Mouse (Mus musculus) gastrocnemius, postnatal 10 days (tissue): ENCODE data around the gene Ntn4. TPM values are rescaled to one million over a fixed set of nuclear protein-coding genes. Genes with fewer than 3 reads are reported as not detected.

Source experiments
- DNase-seq: peaks from one replicate; pipeline ENCODE4 v3.0.0; 2021; ENCODE audit warnings: mixed read lengths
- total RNA-seq, 2 experiments: library from RNA; stranded (reverse); gene quantifications; 2 replicates each; pipeline ENCODE4 v1.2.3; 2021

Ntn4 gene
- total RNA-seq, 2 experiments from 2014 or later, result 10.3 to 12.3 TPM

DNA sequence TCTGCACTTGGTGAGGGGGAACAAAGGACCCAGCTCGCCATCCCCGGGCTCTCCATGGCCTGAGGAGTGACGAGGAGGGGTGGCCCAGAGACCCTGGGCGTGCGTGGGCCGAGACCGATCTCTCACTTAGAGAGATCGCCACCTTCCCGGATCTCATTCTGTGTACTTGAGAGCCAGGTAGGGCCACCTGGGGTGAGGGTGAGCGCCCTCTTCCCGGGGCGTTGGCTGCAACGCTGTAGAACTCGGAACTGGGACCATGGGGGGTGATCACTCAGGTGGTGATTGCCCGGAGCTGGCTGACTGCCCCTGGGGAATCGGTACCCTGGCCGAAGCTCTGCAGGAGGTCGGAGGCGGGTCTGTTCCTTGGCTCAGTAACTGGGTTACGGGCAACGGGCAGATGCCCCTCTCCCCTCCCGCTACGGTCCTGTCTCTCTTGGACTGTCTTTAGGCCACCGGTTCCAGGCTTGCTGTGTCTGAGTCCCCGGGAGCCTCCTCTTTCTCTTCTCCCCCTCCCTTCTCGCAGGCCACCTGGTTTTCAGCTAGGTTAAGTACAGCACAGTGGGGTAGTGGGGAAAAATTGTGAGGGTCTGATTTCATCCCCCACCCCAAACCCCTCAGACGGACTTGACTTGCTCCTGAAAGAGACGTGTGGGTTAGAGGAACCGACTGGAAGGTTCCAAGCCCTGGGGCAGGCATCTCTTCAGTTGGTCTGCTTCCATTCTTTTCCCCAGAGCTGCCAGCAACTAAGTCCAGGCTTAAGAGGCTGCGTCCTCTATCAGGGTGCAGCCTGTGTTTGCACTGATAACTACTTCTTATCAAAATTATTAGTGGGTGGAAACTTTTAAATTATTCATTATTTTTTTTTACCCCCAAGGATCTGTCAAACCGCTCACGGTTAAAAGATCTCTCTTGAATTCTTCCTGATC, 1.6 kb downstream of the Ntn4 start:
- DNase-seq, result peak; percentile 23

DNA sequence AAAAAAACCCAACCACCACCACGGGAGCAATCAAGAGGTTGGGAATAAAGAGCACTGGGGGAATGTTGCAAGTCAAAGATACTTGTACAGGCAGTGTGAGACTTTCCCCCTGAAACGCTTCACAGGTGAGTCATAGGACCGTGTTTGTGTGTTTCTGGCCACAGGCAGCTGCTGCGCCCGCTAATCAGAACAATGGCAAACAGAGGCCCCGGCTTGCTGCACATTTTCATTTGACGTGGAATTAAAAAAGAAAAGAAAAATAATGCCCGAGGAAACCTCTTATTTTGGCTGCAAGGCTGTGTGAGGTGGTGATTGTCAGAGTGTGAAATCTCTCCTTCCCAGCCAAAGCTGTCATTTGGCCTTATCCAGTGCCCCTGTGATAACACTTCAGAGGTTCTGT, 2.4 kb downstream of the Ntn4 start:
- no peak for DNase-seq

GRCm38 (mm10) chr10:93644451-93644941, 4.0 kb downstream of the Ntn4 start:
- DNase-seq, result peak; percentile 16

DNA sequence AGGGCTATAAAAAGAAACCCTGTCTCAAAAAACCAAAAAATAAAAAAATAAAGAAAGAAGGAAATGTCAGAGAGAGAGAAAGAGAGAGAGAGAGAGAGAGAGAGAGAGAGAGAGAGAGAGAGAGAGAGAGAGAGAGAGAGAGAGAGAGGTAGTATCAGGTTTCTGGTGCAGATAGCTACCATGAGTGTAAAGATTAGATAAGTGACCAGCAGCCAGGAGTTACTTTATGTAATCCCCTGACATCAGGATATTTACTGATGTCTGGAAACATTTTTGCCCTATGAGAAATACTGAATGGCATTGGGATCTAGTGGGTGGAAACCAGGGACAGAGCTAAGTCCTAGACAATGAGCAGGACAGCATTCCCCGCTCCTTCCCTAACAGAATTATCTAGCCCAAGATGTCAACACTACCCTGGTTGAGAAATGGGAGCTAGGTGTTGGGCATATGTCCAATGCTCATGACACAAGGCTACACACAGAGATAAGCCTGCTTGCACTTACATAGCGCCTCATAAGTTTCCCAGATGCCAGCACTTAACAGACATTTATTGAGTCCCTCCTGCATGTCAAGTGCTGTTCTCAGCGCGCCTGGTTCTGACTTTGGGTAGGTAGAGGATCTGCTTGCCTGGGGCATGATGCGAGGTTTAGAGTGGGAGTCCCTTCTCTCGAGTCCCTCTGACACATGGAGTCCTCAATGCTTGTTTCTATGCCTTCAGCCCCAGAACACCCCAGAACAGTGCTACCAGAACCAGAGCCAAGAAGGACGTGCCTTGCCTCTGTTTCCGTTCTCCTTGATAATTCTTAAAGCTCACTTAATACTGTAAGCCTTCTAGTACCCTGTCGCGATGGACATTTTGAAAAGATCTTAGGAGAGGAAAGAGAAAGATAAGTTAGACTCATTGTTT, 7.4 kb downstream of the Ntn4 start:
- DNase-seq, result no peak

DNA sequence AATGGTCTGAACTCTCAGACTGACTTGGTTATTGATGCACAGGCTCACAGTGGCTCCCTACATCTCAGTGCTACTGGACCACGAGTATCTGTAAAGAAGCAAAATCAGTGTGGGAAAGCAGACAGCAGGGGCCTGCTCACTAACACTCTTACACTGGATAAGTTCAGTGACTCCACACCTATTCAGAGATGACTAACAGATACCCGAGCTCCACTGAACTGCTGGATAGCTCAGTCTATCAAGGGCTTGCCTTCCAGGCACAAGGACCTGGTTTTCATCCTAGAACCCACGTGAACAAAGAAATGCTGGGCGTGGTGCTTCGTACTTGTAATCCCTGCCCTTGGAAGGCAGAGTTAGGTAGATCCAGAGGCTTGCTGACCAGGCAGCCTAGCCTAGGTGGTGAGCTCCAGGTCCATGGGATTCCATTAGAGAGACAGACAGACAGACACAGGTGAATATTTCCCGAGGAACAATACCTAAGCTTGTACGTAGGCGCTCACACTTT, 8.2 kb downstream of the Ntn4 start:
- no peak for DNase-seq

GRCm38 (mm10) chr10:93649127-93649526, 8.6 kb downstream of the Ntn4 start:
- DNase-seq, result no peak

DNA sequence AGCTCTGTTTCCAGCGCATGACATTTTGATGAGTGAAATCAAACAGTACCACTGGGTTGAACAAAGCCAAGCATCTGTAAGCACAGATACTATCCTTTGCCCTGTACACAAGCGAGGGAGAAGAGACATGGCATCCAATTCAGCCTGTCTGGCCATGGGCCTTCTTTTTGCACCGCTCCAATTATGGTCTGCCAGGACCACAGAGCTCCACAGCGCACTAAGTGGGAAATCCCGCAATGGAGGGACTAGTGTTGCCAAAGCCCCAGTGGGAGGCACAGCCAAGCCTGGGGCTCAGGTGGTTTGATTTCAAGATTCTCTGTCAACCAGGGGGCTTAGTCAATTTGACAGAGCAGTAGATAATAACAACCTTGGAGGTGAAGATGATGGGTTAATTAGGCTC, 9.1 kb downstream of the Ntn4 start:
- no peak for DNase-seq

- no peak for DNase-seq
Observed at GRCm38 (mm10) chr10:93653322-93653721, 12.8 kb downstream of the Ntn4 start.

DNA sequence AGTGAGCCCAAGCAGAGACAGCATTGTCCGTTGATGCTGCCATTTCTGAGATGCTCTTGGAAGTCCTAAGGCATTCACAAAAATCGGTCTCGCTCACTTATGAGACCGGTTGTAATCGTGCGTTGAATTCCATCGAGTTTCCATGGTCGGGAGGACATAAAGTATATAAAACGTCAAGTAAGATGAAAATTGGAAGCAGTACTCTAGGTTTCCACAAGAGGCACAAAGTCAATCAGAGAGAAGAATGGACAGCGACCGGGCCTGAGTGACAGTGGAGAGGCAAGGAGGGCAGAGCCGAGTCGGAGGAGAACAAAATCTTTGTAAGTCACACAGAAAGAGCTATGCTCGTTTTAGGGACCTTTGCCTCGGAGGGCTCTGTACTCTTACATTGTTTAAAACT, 14.9 kb downstream of the Ntn4 start:
- no peak for DNase-seq

DNA sequence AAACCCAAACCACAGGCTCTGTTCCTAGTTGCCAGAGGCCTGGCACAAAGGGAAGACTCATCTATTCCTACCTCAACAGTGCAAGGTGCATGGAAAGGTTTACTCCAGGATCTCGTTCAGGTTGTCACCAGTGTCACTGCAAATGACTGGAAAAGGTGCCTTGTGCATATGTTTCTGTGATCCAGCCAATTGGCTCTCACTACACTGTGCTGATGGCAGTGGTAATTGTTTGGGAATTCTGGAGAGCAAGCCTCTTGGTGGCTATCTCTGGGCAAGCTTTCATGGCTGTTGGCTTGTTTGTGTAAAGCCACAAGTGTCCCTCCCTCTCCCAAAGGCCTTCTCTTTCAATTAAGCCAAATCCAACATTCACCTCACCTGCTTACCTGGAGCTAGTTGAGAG, 19.3 kb downstream of the Ntn4 start:
- no peak for DNase-seq

DNA sequence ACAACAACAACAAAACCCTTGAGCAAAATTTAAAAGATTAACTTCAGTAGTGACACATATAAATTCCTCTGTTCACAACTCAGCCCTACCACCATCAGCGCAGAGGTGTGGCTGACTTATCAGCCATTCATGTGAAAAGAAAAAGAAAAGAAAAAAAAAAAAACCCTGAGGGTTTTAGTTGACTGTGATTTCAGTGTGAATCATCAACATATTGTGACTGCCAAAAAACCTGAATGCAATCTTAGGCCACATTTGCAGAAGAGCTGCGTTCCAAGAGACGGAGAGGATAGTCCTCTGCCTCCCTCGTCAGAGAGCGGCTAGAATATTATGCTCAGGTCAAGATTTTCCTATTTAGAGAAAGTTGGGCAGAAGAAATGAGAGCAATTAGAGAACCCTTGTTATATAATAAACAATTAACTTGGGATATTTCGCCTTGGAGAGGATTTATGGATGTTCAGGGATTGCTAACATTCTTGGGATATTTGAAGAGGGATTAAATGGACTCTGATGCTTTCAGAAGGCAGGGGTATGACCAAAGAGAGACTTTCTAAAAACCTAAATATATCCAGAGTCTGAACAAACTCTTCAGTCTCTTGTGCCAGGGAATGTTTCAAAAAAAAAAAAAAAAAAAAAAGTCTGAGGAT, 21.0 kb downstream of the Ntn4 start:
- DNase-seq, result no peak

- no peak for DNase-seq
Observed at GRCm38 (mm10) chr10:93662018-93662417, 21.5 kb downstream of the Ntn4 start.

- no peak for DNase-seq
Observed at GRCm38 (mm10) chr10:93666222-93666621, 25.7 kb downstream of the Ntn4 start.

DNA sequence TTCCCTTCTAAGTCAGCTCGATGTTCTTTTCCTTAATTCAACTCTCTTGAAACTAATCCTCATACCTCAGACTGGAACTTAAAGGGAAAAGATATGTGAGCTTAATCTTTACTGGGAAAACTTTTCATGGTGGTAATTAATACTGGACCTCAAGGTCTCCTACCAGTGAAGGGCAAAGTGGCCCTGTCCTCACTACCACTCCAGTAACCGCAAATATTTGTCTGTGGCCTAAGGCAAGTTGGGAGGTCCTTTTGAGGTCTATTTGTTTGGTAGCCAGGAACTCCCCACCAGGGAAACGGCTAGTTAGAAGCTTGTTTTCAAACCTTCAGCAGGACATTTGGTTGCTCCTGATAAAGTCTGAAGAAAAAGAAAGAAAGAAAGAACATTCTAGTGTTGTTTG, 26.5 kb downstream of the Ntn4 start:
- no peak for DNase-seq

- no peak for DNase-seq
Observed at GRCm38 (mm10) chr10:93672646-93673479, 32.4 kb downstream of the Ntn4 start.

GRCm38 (mm10) chr10:93679191-93680007, 38.9 kb downstream of the Ntn4 start:
- DNase-seq, result peak; percentile 18

DNA sequence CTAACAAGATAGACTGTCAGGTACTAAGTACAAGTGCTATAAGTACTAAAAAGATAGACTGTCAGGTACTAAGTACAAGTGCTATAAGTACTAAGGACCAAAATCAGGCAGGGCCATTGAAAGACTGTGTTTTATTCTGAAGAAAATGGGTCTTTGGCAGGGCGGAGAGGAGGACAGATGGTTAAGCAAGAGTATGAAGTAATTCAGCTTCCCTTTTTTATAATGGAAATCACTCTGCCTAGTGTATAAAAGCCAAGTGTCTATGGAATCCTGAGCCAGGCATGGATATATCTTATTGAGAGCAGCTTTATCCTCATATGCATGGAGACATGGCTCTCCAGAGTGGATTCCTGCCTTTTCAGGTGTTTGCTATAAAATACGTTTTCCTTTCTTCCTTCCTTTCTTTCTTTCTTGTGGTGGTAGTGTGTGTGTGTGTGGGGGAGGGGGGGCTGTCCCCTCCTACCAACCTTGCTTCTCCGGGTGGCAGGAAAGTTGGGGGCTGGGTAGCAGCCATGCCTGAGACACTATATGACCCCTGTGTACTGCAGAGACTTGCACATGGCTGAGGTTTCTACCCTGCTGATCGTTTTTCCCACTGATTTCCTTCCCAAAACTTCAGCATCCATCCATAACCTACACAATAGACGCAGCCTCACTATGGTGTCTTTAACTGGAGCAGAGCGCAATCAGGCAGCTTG, 40.3 kb downstream of the Ntn4 start:
- DNase-seq, result no peak

DNA sequence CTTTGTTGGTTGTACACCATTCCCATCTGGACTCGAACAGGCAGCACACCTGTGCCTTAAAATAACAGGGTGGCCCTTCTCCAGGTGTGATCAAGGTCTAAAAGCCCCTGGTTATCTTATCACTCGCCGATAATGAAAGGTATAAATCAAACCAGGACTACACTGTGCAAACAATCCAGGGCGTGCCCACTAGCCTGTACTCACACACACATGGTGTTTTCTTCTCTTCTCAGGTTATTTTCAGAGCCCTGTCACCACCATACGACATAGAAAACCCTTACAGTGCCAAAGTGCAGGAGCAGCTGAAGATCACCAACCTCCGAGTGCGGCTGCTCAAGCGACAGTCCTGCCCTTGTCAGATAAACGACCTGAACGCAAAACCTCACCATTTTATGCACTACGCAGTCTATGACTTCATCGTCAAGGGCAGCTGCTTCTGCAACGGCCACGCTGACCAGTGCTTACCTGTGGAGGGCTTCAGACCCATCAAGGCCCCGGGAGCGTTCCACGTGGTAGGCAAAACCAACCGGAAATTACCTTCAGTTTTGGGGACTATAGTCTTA, 41.8 kb downstream of the Ntn4 start:
- no peak for DNase-seq

GRCm38 (mm10) chr10:93683185-93683584, 42.7 kb downstream of the Ntn4 start:
- DNase-seq, result no peak
